Mouse (Mus musculus) left cerebral cortex, postnatal 10 days (tissue): ENCODE results near the gene Pamr1. TPM values are rescaled to one million over a fixed set of nuclear protein-coding genes. Genes with fewer than 3 reads are reported as not detected.
A peak's percentile ranks its signal among the peaks of the same experiment; 100 is the strongest.

Source experiments
- DNase-seq, 2 experiments: peaks; one replicate each; pipeline ENCODE4 v3.0.0; 2021 to 2022; ENCODE audit warnings: low spot score in 2 of 2, mixed read lengths in 1 of 2; ENCODE audit errors: extremely low spot score in 1 of 2
- intact Hi-C: fragments of 180-260 bp; cut with DNase I; formaldehyde crosslinking; loops from one replicate; pipeline ENCODE4 v1.15.1; 2025
- total RNA-seq, 2 experiments: library from RNA; stranded (reverse); gene quantifications; 2 replicates each; pipeline ENCODE4 v1.2.3; 2021

The Pamr1 gene
- total RNA-seq, 2 experiments from 2014 or later: 27.7 to 28.8 TPM

- no peak for DNase-seq
- intact Hi-C loops: loop anchor here (10.0 kb wide), 1 partner anchor 201 kb away; the partner anchor contains the start of gene Fjx1
These were observed 106.3 kb downstream of the Pamr1 start for GRCm38 (mm10) chr2:102655966-102656725.

- DNase-seq: peak in 1 of 2 experiments; percentile 67
- intact Hi-C loops: loop anchor here (10.0 kb wide), 1 partner anchor 203 kb away; the partner anchor contains the start of gene Fjx1
These were observed 107.9 kb downstream of the Pamr1 start for GRCm38 (mm10) chr2:102657726-102658125.

- intact Hi-C loops: loop anchor here (10.0 kb wide), 1 partner anchor 203 kb away; the partner anchor contains the start of gene Fjx1
- DNase-seq: peak; percentile 68 to 70
These were observed 108.4 kb downstream of the Pamr1 start, which contains the start of gene Slc1a2 for GRCm38 (mm10) chr2:102658163-102658660. Gene Slc1a2 (plus strand): TSS chr2:102658659.

- DNase-seq: peak in 1 of 2 experiments; percentile 81
- intact Hi-C loops: loop anchor here (10.0 kb wide), 1 partner anchor 204 kb away; the partner anchor contains the start of gene Fjx1
These were observed 109.1 kb downstream of the Pamr1 start for GRCm38 (mm10) chr2:102658661-102659520.

- peak in 1 of 2 experiments; percentile 66 for DNase-seq
- intact Hi-C loops: loop anchor here (10.0 kb wide), 1 partner anchor 205 kb away; the partner anchor contains the start of gene Fjx1
These were observed 109.7 kb downstream of the Pamr1 start for GRCm38 (mm10) chr2:102659521-102659830.

- intact Hi-C loops: loop anchor here (5.0 kb wide), 1 partner anchor 69 kb away; no protein-coding TSS in a partner anchor
- no peak for DNase-seq
These were observed 111.2 kb downstream of the Pamr1 start for GRCm38 (mm10) chr2:102661052-102661451.

GRCm38 (mm10) chr2:102662911-102663310, 113.1 kb downstream of the Pamr1 start:
- DNase-seq: no peak
- intact Hi-C loops: loop anchor here (5.0 kb wide), 1 partner anchor 71 kb away; no protein-coding TSS in a partner anchor

- no peak for DNase-seq
- intact Hi-C loops: loop anchor here (5.0 kb wide), 1 partner anchor 71 kb away; no protein-coding TSS in a partner anchor
These were observed 113.5 kb downstream of the Pamr1 start for GRCm38 (mm10) chr2:102663339-102663738.

GRCm38 (mm10) chr2:102663865-102664264, 114.1 kb downstream of the Pamr1 start:
- intact Hi-C loops: loop anchor here (5.0 kb wide), 1 partner anchor 72 kb away; no protein-coding TSS in a partner anchor

GRCm38 (mm10) chr2:102667981-102668380, 118.2 kb downstream of the Pamr1 start:
- no peak for DNase-seq
- intact Hi-C loops: no loop called here

More at GRCm38 (mm10) chr2:102663865-102664264, 114.1 kb downstream of the Pamr1 start:
- no peak for DNase-seq

- intact Hi-C loops: no loop called here
- DNase-seq: no peak
These were observed 119.8 kb downstream of the Pamr1 start for GRCm38 (mm10) chr2:102669580-102669979.

- intact Hi-C loops: no loop called here
- no peak for DNase-seq
These were observed 124.8 kb downstream of the Pamr1 start for GRCm38 (mm10) chr2:102674582-102674981.

- peak in 1 of 2 experiments; percentile 72 for DNase-seq
- intact Hi-C loops: no loop called here
These were observed 125.5 kb downstream of the Pamr1 start for GRCm38 (mm10) chr2:102675275-102675674.

- intact Hi-C loops: no loop called here
- DNase-seq: no peak
These were observed 127.0 kb downstream of the Pamr1 start for GRCm38 (mm10) chr2:102676716-102677312.

GRCm38 (mm10) chr2:102677400-102677799, 127.6 kb downstream of the Pamr1 start:
- DNase-seq: no peak
- intact Hi-C loops: no loop called here

GRCm38 (mm10) chr2:102681351-102681750, 131.5 kb downstream of the Pamr1 start:
- intact Hi-C loops: loop anchor here (10.0 kb wide), 1 partner anchor 373 kb away; no protein-coding TSS in a partner anchor
- DNase-seq: no peak

- DNase-seq: peak in 1 of 2 experiments; percentile 61
These were observed 132.4 kb downstream of the Pamr1 start for GRCm38 (mm10) chr2:102682168-102682567.

GRCm38 (mm10) chr2:102685371-102686107, 135.7 kb downstream of the Pamr1 start:
- intact Hi-C loops: loop anchor here (5.0 to 10.0 kb wide), 2 partner anchors 332 to 369 kb away; no protein-coding TSS in a partner anchor
- DNase-seq: no peak

More at GRCm38 (mm10) chr2:102682168-102682567, 132.4 kb downstream of the Pamr1 start:
- intact Hi-C loops: loop anchor here (10.0 kb wide), 1 partner anchor 373 kb away; no protein-coding TSS in a partner anchor
